Mouse (Mus musculus) kidney, adult 18-20 months (tissue): ENCODE measurements around the gene Gm17428.
A peak's percentile ranks its signal among the peaks of the same experiment; 100 is the strongest.

Source experiments
- DNase-seq: peaks from one replicate; pipeline ENCODE4 v3.0.0; 2021

Gm17428 gene

DNA sequence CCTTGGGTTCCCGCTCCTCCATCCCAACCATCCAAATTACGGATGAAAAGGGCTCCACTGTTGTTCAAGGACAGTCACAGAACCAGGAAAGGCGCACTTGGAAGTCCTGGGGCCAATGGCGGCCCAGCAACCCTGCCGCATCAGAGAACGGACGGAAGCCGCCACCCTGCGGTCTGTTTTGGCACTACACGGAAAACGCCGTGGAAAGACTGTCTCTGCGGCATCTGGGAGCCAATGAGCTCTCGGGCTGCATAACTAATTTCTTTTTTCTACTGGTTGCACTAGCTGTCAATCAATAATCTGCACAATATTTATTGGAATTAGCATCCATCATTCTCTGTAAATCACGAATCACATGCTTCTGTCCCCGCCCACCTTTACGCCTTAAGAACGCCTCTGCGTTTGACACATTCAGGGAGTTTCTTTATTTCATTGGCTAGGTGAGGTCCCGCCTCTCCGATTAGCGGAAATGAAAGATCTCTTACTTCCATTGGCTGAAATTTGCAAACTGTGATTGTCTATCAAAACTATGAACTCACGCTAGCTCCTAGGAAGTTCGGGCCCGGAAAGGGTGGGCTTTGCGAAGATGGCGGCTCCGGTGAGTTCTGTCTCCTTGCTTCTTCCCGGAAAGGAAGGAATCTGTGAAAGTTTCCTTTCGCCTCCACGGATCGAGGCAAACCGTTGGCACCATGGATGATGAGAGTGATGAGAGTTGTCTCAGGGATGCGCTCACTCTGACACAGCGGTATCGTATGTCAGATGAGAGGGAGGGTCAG is 38.4 kb downstream of the Gm17428 start, which contains the start of gene Ngdn:
Gene Ngdn (plus strand): TSS at position 464 of the 776 bp plus-strand sequence.
- DNase-seq = peak; percentile 100

DNA sequence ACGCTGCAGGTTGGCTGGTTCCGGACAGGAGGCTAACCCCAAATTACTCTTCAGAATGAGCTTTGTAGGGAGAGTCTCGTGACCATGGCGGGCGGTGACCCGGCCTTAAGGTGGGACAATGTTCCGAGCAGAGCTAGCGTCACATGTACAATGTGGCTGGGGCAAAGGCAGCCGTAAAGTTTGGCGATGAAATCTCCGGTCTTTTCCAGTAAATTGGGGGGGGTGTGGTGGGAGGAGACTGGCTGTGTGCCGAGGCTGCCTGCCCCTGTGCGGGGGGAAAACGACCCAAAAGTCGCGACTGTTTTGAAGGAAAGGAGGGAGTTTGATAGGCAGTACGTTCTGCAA is 39.0 kb downstream of the Gm17428 start:
- DNase-seq = no peak

DNA sequence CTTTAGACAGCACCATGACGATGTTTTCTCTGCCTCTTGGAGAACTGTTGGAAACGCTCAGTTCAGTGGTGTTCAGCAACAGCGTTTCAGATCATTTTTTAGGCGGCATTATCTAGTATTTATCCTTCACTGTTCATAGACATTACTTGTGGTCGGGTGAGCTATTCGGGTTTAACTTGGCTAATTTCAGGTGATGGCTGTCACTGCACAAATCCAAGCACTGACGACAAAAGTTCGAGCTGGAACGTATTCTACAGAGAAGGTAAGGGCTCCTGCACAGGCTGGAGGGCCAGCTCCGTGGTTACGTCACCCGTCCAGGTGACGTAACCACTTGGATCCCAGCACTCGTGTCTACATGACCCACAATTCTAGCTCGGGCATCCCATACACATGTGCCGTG is 40.1 kb downstream of the Gm17428 start:
- no peak for DNase-seq

DNA sequence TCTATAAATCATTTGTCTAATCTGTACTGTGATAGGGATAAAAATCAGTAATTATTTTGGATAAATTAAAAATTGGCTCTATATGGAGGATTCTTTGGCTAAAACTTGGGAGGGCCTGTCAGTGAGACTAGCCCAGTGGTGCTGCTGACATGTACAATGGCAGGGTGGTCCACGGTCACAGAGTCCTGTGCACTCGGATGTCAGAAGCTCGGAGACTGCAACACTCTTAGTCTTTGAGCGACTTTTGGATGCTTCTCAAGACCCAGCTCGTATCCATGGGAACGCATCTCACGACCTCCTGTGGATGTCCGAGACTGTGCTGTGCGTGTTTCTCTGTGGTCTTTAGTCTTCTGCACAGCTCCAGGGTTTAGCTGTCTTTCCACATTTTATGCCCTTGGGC is 43.7 kb downstream of the Gm17428 start:
- DNase-seq = no peak

DNA sequence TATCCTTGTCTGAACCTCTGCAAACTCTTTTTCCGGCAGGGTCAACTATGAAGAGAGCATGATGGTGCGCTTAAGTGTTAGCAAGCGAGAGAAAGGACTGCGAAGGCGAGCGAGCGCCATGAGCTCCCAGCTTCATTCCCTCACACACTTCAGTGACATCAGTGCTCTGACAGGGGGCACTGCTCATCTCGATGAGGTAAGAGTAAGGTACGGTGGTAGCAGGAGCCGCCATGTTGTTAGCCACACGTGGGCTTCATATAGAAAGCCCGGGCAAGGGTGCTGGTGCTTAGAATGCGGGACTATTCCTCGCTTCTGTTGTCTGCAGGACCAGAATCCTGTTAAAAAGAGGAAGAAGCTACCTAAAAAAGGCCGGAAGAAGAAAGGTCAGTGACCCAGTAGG is 46.3 kb downstream of the Gm17428 start:
- no peak for DNase-seq

DNA sequence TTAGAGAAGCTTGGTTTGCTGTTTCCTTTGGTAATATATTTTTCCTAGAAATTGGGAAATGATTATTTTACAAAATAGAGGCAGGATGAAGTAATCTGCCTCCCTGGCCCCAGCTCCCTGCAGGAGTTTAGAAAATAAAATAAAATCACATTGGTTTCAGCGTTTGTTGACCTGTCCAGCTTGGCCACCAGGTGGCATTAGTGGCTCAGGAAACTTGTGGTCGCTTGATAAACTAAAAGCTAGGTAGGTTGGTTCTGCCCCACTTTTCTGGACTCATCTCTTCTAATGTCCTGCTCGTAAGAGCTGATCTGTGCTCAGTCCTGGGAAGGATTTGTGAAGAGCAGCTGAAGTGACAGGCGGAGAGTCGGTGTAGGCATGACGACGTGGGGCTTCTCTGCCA is 47.5 kb downstream of the Gm17428 start:
- peak; percentile 64 for DNase-seq

DNA sequence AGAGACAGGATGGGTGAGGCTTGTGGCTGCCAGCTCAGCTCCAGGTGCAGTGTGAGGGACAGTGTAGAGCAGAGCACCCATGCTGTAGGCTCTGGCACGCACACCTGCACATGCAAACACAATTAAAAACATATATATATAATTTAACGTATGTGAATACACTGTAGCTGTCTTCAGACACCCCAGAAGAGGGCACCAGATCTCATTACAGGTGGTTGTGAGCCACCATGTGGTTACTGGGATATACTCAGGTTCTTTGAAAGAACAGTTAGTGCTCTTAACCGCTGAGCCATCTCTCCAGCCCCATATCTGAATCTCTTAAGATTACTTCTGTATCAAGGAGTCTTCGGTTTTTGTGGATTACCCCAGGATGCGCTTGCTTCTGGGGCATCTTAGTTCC is 48.8 kb downstream of the Gm17428 start:
- no peak for DNase-seq
